Comparison of ENCODE assay signal across 8 mouse cellular contexts in the genomic region with DNA sequence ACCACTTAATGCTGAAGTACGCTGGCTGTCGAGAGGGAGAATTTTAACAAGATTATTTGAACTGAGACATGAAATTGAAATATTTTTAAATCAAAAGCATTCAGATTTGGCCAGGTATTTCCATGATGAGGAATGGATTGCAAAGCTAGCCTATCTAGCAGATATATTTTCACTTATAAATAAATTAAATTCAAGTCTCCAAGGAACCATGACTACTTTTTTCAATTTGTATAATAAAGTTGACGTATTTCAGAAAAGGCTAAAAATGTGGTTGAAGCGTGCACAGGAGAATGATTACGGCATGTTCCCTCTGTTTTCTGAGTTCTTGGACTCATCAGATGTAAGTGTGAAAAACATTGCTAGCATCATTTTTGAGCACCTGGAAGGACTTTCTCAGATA. TPM values are rescaled to one million over a fixed set of nuclear protein-coding genes. Genes with fewer than 3 reads are reported as not detected.
DNase-seq lines count a peak whose midpoint lies in the region; ATAC-seq and TF ChIP-seq lines count a peak whose summit lies in the region.

A gene (plus strand): TSS at position 301 of the 400 bp plus-strand sequence.

- H3K9me3 ChIP-seq in hindbrain, embryonic 11.5 days (ENCODE audit: control insufficient read depth, low read length), result no peaks in the 10 kb centered on the region
- H3K9me3 ChIP-seq in midbrain, embryonic 15.5 days, result no peaks in the 10 kb centered on the region

- no peak within 1 kb of the TSS for H3K4me2 ChIP-seq in hindbrain, embryonic 11.5 days (replicated peaks; ENCODE audit: low read depth, low read length)
- no peak within 1 kb of the TSS for H3K4me2 ChIP-seq in midbrain, embryonic 15.5 days

- WGBS in lung, adult 2 months, result 97% methylated on average over 5 of the region's 5 CpGs
- WGBS in hindbrain, embryonic 11.5 days, result 95% methylated on average over 5 of the region's 5 CpGs
- WGBS in midbrain, embryonic 15.5 days, result 96% methylated on average over 5 of the region's 5 CpGs

- H3K9ac ChIP-seq in hindbrain, embryonic 11.5 days (ENCODE audit: low read depth, low read length), result no peak within 1 kb of the TSS
- H3K9ac ChIP-seq in midbrain, embryonic 15.5 days, result no peak within 1 kb of the TSS

- H3K4me3 ChIP-seq in lung, adult 2 months (replicated peaks; ENCODE audit: extremely low read depth, low read depth, low read length), result no peak within 1 kb of the TSS
- H3K4me3 ChIP-seq in hindbrain, embryonic 11.5 days (ENCODE audit: low read depth, low read length), result no peak within 1 kb of the TSS
- H3K4me3 ChIP-seq in midbrain, embryonic 15.5 days, result no peak within 1 kb of the TSS

- H3K27ac ChIP-seq in hindbrain, embryonic 11.5 days (ENCODE audit: low read depth, low read length), result no peak within 1 kb of the TSS
- no peak within 1 kb of the TSS for H3K27ac ChIP-seq in midbrain, embryonic 15.5 days

- no peak for TF ChIP-seq POLR2A in lung, adult 2 months (IDR thresholded peaks at IDR 0.05; ENCODE audit: borderline replicate concordance, extremely low read depth, low read depth, low read length)
- no peak for TF ChIP-seq POLR2A in brain, embryonic 14.5 days (IDR thresholded peaks at IDR 0.05; ENCODE audit: borderline replicate concordance, extremely low read depth, insufficient read depth, insufficient read length, poor library complexity, severe bottlenecking)

- no peaks in the 10 kb centered on the region for H3K27me3 ChIP-seq in hindbrain, embryonic 11.5 days (ENCODE audit: control insufficient read depth, insufficient read depth, low read length)
- no peaks in the 10 kb centered on the region for H3K27me3 ChIP-seq in midbrain, embryonic 15.5 days (replicated peaks)

- no peak for ATAC-seq in hindbrain, embryonic 11.5 days (ENCODE audit: low FRiP score)
- no peak for ATAC-seq in midbrain, embryonic 15.5 days (replicated peaks)

- no peak for TF ChIP-seq CTCF in lung, adult 2 months (IDR thresholded peaks at IDR 0.05; ENCODE audit: insufficient read depth, low read length)
- no peak for TF ChIP-seq CTCF in brain, embryonic 14.5 days (IDR thresholded peaks at IDR 0.05; ENCODE audit: borderline replicate concordance, extremely low read depth, insufficient read depth, insufficient read length)

- H3K36me3 ChIP-seq in hindbrain, embryonic 11.5 days (ENCODE audit: control insufficient read depth, insufficient read depth, low read length), result no peaks in the 10 kb centered on the region
- peaks cover 2% of the 10 kb centered on the region; the same call in 1 of the 2 replicates for H3K36me3 ChIP-seq in midbrain, embryonic 15.5 days (replicated peaks)

- H3K4me1 ChIP-seq in lung, adult 2 months (ENCODE audit: control insufficient read depth, insufficient read depth, low read length), result peaks cover 6% of the 10 kb centered on the region; the same call in 1 of the 2 replicates
- H3K4me1 ChIP-seq in hindbrain, embryonic 11.5 days (replicated peaks; ENCODE audit: control insufficient read depth, insufficient read depth, low read length), result no peaks in the 10 kb centered on the region
- peaks cover 7% of the 10 kb centered on the region for H3K4me1 ChIP-seq in midbrain, embryonic 15.5 days

- no peak for DNase-seq in lung, adult 2 months
- no peak for DNase-seq in lung, postnatal 36 days
- DNase-seq in brain, embryonic 14.5 days (ENCODE audit: low read depth), result no peak
- DNase-seq in hindbrain, embryonic 11.5 days (ENCODE audit: low spot score), result no peak
- DNase-seq in ovary, postnatal 14 days (ENCODE audit: low spot score), result no peak
- no peak for DNase-seq in cerebellum, adult 18-20 months
- DNase-seq in layer of hippocampus, postnatal 14 days (ENCODE audit: low spot score in 2 of 2), result no peak

RNA-seq across cellular contexts. Expression of the gene that starts here (rescaled TPM):
- 12.4 and 16.9 TPM in 2 replicates for polyA plus RNA-seq in lung, adult 2 months (2012; rRNA removed)
- polyA plus RNA-seq in brain, embryonic 14.5 days (2012; rRNA removed), result 15.9 and 23.1 TPM in 2 replicates
- polyA plus RNA-seq in hindbrain, embryonic 11.5 days (2014; fragmentation: Nextera tagmentation; extraction: Ambion mirVana), result 14.0 and 14.2 TPM in 2 replicates
- polyA plus RNA-seq in midbrain, embryonic 15.5 days (2015; fragmentation: Nextera tagmentation; extraction: Ambion mirVana), result 17.2 and 18.3 TPM in 2 replicates
- 1 to 10 TPM; 3.1 to 3.6 TPM for total RNA-seq in layer of hippocampus, postnatal 14 days (2021)
